Mouse (Mus musculus): ENCODE results near the gene Rasal2. TPM values are rescaled to one million over a fixed set of nuclear protein-coding genes. Genes with fewer than 3 reads are reported as not detected.

Gene Rasal2
- total and polyA plus RNA-seq, 3 experiments, result 1.5 to 2.6 (median 1.7) TPM

DNA sequence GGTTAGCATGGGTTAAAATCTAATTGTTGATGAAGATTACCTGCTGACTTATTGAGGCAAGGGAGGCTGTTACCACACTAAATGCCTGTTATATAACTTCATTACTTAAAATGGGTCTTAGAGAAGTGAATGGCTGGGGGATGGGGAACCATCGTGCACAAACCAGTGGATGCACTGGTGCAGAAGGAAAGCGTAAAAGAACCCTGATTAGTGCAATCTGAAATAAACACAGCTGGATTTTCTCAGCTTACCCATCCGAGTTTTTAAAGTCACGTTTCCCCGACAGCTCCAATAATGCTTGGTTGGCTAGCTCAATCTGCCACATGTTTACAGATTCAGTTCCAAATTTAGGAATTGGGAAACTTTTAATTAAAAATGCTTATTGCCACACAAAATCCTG, 230.0 kb downstream of the Rasal2 start:
- no peaks in the 10 kb centered on the region for H3K4me1 ChIP-seq (ENCODE audit: control insufficient read depth in 1 of 2, insufficient read depth in 2 of 2)
- no peak overlapping the region for H3K4me3 ChIP-seq (replicated peaks in 1 of 3; ENCODE audit: low read depth in 2 of 3, low read length in 2 of 3, poor library complexity in 1 of 3)
- no peaks in the 10 kb centered on the region for H3K27me3 ChIP-seq (replicated peaks)
- DNase-seq (ENCODE audit: extremely low read depth), result no peak
- H3K9ac ChIP-seq (ENCODE audit: insufficient read depth, low read depth), result no peak overlapping the region
- H3K79me2 ChIP-seq (replicated peaks; ENCODE audit: control insufficient read depth, extremely low read depth, insufficient read depth, poor library complexity, severe bottlenecking), result no peaks in the 10 kb centered on the region
- no peaks in the 10 kb centered on the region for H3K9me3 ChIP-seq (replicated peaks; ENCODE audit: low read length)
- dilution Hi-C loops (cut with MboI; ENCODE audit: extremely low pct_ligation_motif_present, extremely low pct_unique_long_range_greater_than_20kb, low sequenced_read_pairs) (no loop called here), in situ Hi-C loops (cut with MboI; ENCODE audit: low pct_ligation_motif_present, low pct_unique_long_range_greater_than_20kb, low sequenced_read_pairs) (no loop called here)
- H3K4me2 ChIP-seq (ENCODE audit: insufficient read depth, low read depth, poor library complexity, severe bottlenecking), result no peak overlapping the region
- H3K27ac ChIP-seq (ENCODE audit: insufficient read depth, low read depth), result no peak overlapping the region
- no peaks in the 10 kb centered on the region for H3K36me3 ChIP-seq (replicated peaks in 1 of 2; ENCODE audit: control insufficient read depth in 1 of 2, insufficient read depth in 1 of 2, low read length in 1 of 2)
- no peak for TF ChIP-seq ZC3H11A (IDR thresholded peaks at IDR 0.05; ENCODE audit: low read depth, low read length)
- no peak for TF ChIP-seq IRF4 (IDR thresholded peaks at IDR 0.05; ENCODE audit: low read depth, low read length)
- no peak for TF ChIP-seq MXI1 (IDR thresholded peaks at IDR 0.05; ENCODE audit: low read depth, low read length)
- TF ChIP-seq TCF12 (IDR thresholded peaks at IDR 0.05; ENCODE audit: low read depth, low read length), result no peak
- no peak for TF ChIP-seq PAX5 (IDR thresholded peaks at IDR 0.05; ENCODE audit: low read length)
- TF ChIP-seq RAD21 (IDR thresholded peaks at IDR 0.05; ENCODE audit: low read depth, low read length), result no peak
- TF ChIP-seq ZNF384 (IDR thresholded peaks at IDR 0.05; ENCODE audit: low read depth, low read length), result no peak
- no peak for TF ChIP-seq ELF1 (IDR thresholded peaks at IDR 0.05; ENCODE audit: low read depth, low read length)
- no peak for TF ChIP-seq EP300 (IDR thresholded peaks at IDR 0.05; ENCODE audit: low read length)
- TF ChIP-seq GABPA (IDR thresholded peaks at IDR 0.05; ENCODE audit: insufficient replicate concordance, low read depth, low read length), result no peak
- no peak for TF ChIP-seq MAZ (IDR thresholded peaks at IDR 0.05; ENCODE audit: low read depth, low read length)
- TF ChIP-seq ZMIZ1 (IDR thresholded peaks at IDR 0.05; ENCODE audit: low read depth, low read length), result no peak
- no peak for TF ChIP-seq POLR2A (IDR thresholded peaks at IDR 0.05; ENCODE audit: low read depth, low read length)
- no peak for TF ChIP-seq E2F4 (IDR thresholded peaks at IDR 0.05; ENCODE audit: insufficient replicate concordance, low read depth, low read length)
- no peak for TF ChIP-seq MYC (IDR thresholded peaks at IDR 0.05; ENCODE audit: low read depth, low read length)
- TF ChIP-seq MAFK (IDR thresholded peaks at IDR 0.05; ENCODE audit: insufficient replicate concordance, low read length), result no peak
- TF ChIP-seq JUND (conservative IDR thresholded peaks at IDR 0.05; ENCODE audit: low read depth, low read length), result no peak
- no peak for TF ChIP-seq POLR2AphosphoS2 (IDR thresholded peaks at IDR 0.05; ENCODE audit: low read depth, low read length)
- TF ChIP-seq JUN (IDR thresholded peaks at IDR 0.05; ENCODE audit: insufficient read depth, low read depth, low read length), result no peak

DNA sequence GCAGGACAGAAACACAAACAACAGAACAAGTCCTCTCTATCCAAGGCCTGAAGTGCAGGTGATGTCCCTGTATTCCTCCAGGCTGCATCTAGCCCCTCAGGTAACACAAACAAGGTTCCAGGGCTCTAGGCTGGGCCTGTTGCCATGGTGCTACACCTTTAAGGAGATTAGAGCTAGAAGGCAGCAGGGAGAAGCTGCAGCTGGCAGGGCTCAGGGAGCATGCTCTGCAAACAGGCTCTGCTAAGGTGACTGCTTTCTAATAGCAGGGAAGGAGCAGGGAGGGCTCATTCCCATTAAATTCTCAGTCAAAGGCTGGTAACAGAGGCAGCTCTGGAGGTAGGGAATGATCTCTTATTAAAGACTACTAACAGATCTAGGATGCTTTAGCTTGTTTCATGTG, 231.3 kb downstream of the Rasal2 start:
- in situ Hi-C loops (cut with MboI; ENCODE audit: low pct_ligation_motif_present, low pct_unique_long_range_greater_than_20kb, low sequenced_read_pairs) (no loop called here), dilution Hi-C loops (cut with MboI; ENCODE audit: extremely low pct_ligation_motif_present, extremely low pct_unique_long_range_greater_than_20kb, low sequenced_read_pairs) (no loop called here)
- H3K4me3 ChIP-seq (replicated peaks in 1 of 3; ENCODE audit: low read depth in 2 of 3, low read length in 2 of 3, poor library complexity in 1 of 3), result no peak overlapping the region
- no peaks in the 10 kb centered on the region for H3K9me3 ChIP-seq (replicated peaks; ENCODE audit: low read length)
- no peaks in the 10 kb centered on the region for H3K27me3 ChIP-seq (replicated peaks)
- TF ChIP-seq NELFE (IDR thresholded peaks at IDR 0.05; ENCODE audit: low read depth, low read length), result no peak
- no peak for TF ChIP-seq BHLHE40 (IDR thresholded peaks at IDR 0.05; ENCODE audit: low read depth, low read length)
- no peak for TF ChIP-seq PAX5 (IDR thresholded peaks at IDR 0.05; ENCODE audit: low read length)
- no peak for TF ChIP-seq UBTF (IDR thresholded peaks at IDR 0.05; ENCODE audit: low read depth, low read length)
- no peak for TF ChIP-seq RCOR1 (conservative IDR thresholded peaks at IDR 0.05; ENCODE audit: low read depth, low read length)
- no peak for TF ChIP-seq USF2 (conservative IDR thresholded peaks at IDR 0.05; ENCODE audit: low read depth, low read length)
- TF ChIP-seq E2F4 (IDR thresholded peaks at IDR 0.05; ENCODE audit: insufficient replicate concordance, low read depth, low read length), result no peak
- TF ChIP-seq EP300 (IDR thresholded peaks at IDR 0.05; ENCODE audit: low read length), result no peak
- no peak for TF ChIP-seq NRF1 (IDR thresholded peaks at IDR 0.05; ENCODE audit: low read depth, low read length)
- TF ChIP-seq RAD21 (IDR thresholded peaks at IDR 0.05; ENCODE audit: low read depth, low read length), result no peak
- TF ChIP-seq MAX (IDR thresholded peaks at IDR 0.05; ENCODE audit: low read length), result no peak
- TF ChIP-seq SMC3 (IDR thresholded peaks at IDR 0.05; ENCODE audit: low read depth, low read length), result no peak
- no peak for TF ChIP-seq MXI1 (IDR thresholded peaks at IDR 0.05; ENCODE audit: low read depth, low read length)
- no peak for DNase-seq (ENCODE audit: extremely low read depth)
- H3K4me2 ChIP-seq (ENCODE audit: insufficient read depth, low read depth, poor library complexity, severe bottlenecking), result no peak overlapping the region
- H3K79me2 ChIP-seq (replicated peaks; ENCODE audit: control insufficient read depth, extremely low read depth, insufficient read depth, poor library complexity, severe bottlenecking), result no peaks in the 10 kb centered on the region
- no peaks in the 10 kb centered on the region for H3K36me3 ChIP-seq (replicated peaks in 1 of 2; ENCODE audit: control insufficient read depth in 1 of 2, insufficient read depth in 1 of 2, low read length in 1 of 2)
- no peak overlapping the region for H3K9ac ChIP-seq (ENCODE audit: insufficient read depth, low read depth)
- H3K27ac ChIP-seq (ENCODE audit: insufficient read depth, low read depth), result no peak overlapping the region
- H3K4me1 ChIP-seq (ENCODE audit: control insufficient read depth in 1 of 2, insufficient read depth in 2 of 2), result no peaks in the 10 kb centered on the region

All from CH12.LX (cell line).